Mouse (Mus musculus) lung, embryonic 15.5 days (tissue): ENCODE measurements around the gene Gjb4. TPM values are rescaled to one million over a fixed set of nuclear protein-coding genes. Genes with fewer than 3 reads are reported as not detected.

Source experiments
- polyA plus RNA-seq: library from polyadenylated mRNA; unstranded; fragments of >200 nt; fragmentation: Nextera tagmentation; extraction: Ambion mirVana; gene quantifications from 2 replicates; pipeline ENCODE4 v1.2.1, GENCODE M21; 2015

The Gjb4 gene
- polyA plus RNA-seq, 1 experiment from 2014 or later, result 0.10 TPM

Other genes starting within 250 kb of the Gjb4 start
- gene Tmem35b, start 230.4 kb downstream of the Gjb4 start, polyA plus RNA-seq, result 18.8 and 21.3 TPM in 2 replicates
- 0.75 and 0.77 TPM in 2 replicates for gene Dlgap3, start 184.9 kb downstream of the Gjb4 start, polyA plus RNA-seq
- 57.2 and 63.1 TPM in 2 replicates for gene Smim12, start 110.3 kb downstream of the Gjb4 start, polyA plus RNA-seq
- gene Gja4, start 40.0 kb downstream of the Gjb4 start, polyA plus RNA-seq, result 31.2 and 33.2 TPM in 2 replicates
- 1.6 and 2.0 TPM in 2 replicates for gene Gjb3, start 23.2 kb downstream of the Gjb4 start, polyA plus RNA-seq
- gene Gjb5, start 4.1 kb upstream of the Gjb4 start, polyA plus RNA-seq, result 0.57 and 0.60 TPM in 2 replicates